12 mouse cellular contexts compared by ENCODE assay signal in genomic region chr10:77145946-77146345, GRCm38 (mm10).
"Had no signal": no experiment of that assay in that cellular context is flagged by ENCODE, and none has a peak within 500 bp of the region (broad histone marks: within the 10 kb centered on the region; RNA-seq: fewer than 3 reads in every experiment).

No protein-coding gene starts in this region.

- H3K27me3 ChIP-seq: limb, embryonic 13.5 days; midbrain, embryonic 15.5 days; neural tube, embryonic 13.5 days; stomach, embryonic 15.5 days had no signal

- ATAC-seq: lung, postnatal 0 days; midbrain, embryonic 15.5 days had no signal

- H3K4me2 ChIP-seq: limb, embryonic 13.5 days; liver, embryonic 12.5 days; midbrain, embryonic 11.5 days; midbrain, embryonic 15.5 days; neural tube, embryonic 13.5 days; stomach, embryonic 15.5 days had no signal

- H3K9me3 ChIP-seq: limb, embryonic 13.5 days; liver, embryonic 12.5 days; midbrain, embryonic 15.5 days; neural tube, embryonic 13.5 days; stomach, embryonic 15.5 days had no signal

- H3K9ac ChIP-seq: limb, embryonic 13.5 days; liver, embryonic 12.5 days; midbrain, embryonic 15.5 days; neural tube, embryonic 13.5 days; stomach, embryonic 15.5 days had no signal

- H3K27ac ChIP-seq: limb, embryonic 13.5 days; liver, embryonic 12.5 days; midbrain, embryonic 15.5 days; neural tube, embryonic 13.5 days; stomach, embryonic 15.5 days had no signal

- H3K4me3 ChIP-seq: limb, embryonic 13.5 days; liver, embryonic 12.5 days; midbrain, embryonic 15.5 days; neural tube, embryonic 13.5 days; stomach, embryonic 15.5 days had no signal

- H3K36me3 ChIP-seq: limb, embryonic 13.5 days; liver, embryonic 12.5 days; midbrain, embryonic 15.5 days; neural tube, embryonic 13.5 days; stomach, embryonic 15.5 days had no signal

- DNase-seq: left cerebral cortex, postnatal 4 days; lung, postnatal 36 days; right cerebral cortex, postnatal 14 days; thymus, adult 2 months; thymus, postnatal 25 days had no signal
